Mouse (Mus musculus) midbrain, embryonic 13.5 days (tissue): ENCODE data around the gene Epb41l1. TPM values are rescaled to one million over a fixed set of nuclear protein-coding genes. Genes with fewer than 3 reads are reported as not detected.
"Not testable (repeated sequence)": the region's sequence is repeated elsewhere in the genome, so short reads cannot be mapped to it uniquely, and the experiment has no call there.

Experiments
- ATAC-seq: fragments of 200-750 bp; cut with Nextera tagmentation; 2 replicates; pipeline ENCODE4 v1.8.0; 2017; ENCODE audit warnings: mild to moderate bottlenecking, moderate TSS enrichment, moderate library complexity
- H3K27ac ChIP-seq: fragments of 300-500 bp; sonication (generic); 2 replicates; pipeline ENCODE4 v1.5.1; 2015; ENCODE audit warnings: inconsistent platforms, mild to moderate bottlenecking, moderate library complexity
- H3K27me3 ChIP-seq: fragments of 300-500 bp; sonication (generic); 2 replicates; pipeline ENCODE4 v1.6.1; 2015; ENCODE audit warnings: mild to moderate bottlenecking, inconsistent platforms
- H3K36me3 ChIP-seq: fragments of 300-500 bp; sonication (generic); 2 replicates; pipeline ENCODE4 v1.6.1; 2015; ENCODE audit warnings: mild to moderate bottlenecking, inconsistent platforms
- H3K4me1 ChIP-seq: fragments of 300-500 bp; sonication (generic); replicated peaks from 2 replicates; pipeline ENCODE4 v1.6.1; 2015; ENCODE audit warnings: inconsistent platforms
- H3K4me2 ChIP-seq: fragments of 300-500 bp; sonication (generic); replicated peaks from 2 replicates; pipeline ENCODE4 v1.6.1; 2015; ENCODE audit warnings: moderate library complexity, mild to moderate bottlenecking, inconsistent platforms
- H3K4me3 ChIP-seq: fragments of 300-500 bp; sonication (generic); replicated peaks from 2 replicates; pipeline ENCODE4 v1.5.1; 2015; ENCODE audit warnings: mild to moderate bottlenecking, inconsistent platforms
- H3K9ac ChIP-seq: fragments of 300-500 bp; sonication (generic); replicated peaks from 2 replicates; pipeline ENCODE4 v1.6.1; 2015; ENCODE audit warnings: mild to moderate bottlenecking, inconsistent platforms
- H3K9me3 ChIP-seq: fragments of 300-500 bp; sonication (generic); 2 replicates; pipeline ENCODE4 v1.6.1; 2016; ENCODE audit warnings: mild to moderate bottlenecking, inconsistent platforms
- WGBS: fragments of 180-500 bp; shearing (Covaris S2); methylation state at CpG from one replicate; pipeline ENCODE4 v1.1.7; 2015; 5-methylcytosine and 5-hydroxymethylcytosine counted together
- polyA plus RNA-seq: library from polyadenylated mRNA; unstranded; fragments of >200 nt; fragmentation: Nextera tagmentation; extraction: Ambion mirVana; gene quantifications from 2 replicates; pipeline ENCODE4 v1.2.1, GENCODE M21; 2015

The Epb41l1 gene
- 10.4 and 11.9 TPM in 2 replicates for polyA plus RNA-seq

DNA sequence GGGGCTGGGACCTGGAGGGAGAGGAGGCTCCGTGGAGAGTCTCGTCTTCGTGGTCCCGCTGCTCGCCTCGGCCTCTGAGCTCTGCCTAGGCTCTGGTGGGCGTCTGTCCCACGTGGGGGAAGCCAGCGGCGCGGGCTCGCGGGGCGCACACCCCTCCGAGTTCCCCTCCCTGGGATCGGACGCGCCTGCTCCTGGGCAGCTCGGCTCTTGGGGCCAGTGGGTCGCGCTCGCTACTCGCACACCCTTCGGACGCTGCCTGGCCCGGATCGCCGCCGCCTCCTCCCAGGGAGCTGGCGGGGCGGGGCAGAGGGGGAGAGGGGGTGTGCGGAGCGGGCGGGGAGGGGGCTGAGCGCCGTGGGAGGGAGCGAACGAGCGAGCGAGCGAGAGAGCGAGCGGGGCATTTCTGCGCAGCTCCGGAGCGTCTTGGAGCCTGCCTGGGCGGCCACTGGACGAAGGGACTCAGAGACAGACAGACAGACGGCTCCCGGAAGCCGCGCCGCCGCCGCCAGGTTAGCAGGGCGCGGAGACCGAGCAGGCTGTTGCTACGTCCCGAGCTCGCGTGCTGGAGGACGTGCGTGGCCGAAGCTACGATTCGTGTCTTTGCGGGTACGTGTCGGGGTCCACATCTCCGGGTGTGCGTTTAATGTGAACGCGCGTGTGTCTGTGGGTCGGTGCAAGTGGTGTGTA lies at the start of gene Epb41l1:
Gene Epb41l1 (plus strand): TSS at position 216 of the 687 bp plus-strand sequence.
- 0 out of 2 replicates have a peak, but pooled peaks cover 3% of the 10 kb centered on the region for H3K36me3 ChIP-seq
- H3K27ac ChIP-seq: peak within 1 kb of the TSS; percentile 92
- H3K9ac ChIP-seq: peak within 1 kb of the TSS; percentile 88
- peaks cover 39% of the 10 kb centered on the region for H3K4me1 ChIP-seq
- H3K9me3 ChIP-seq: no peaks in the 10 kb centered on the region
- peaks cover 39% of the 10 kb centered on the region for H3K27me3 ChIP-seq
- H3K4me2 ChIP-seq: peak within 1 kb of the TSS; percentile 82
- WGBS: under 1% methylated on average over 70 of the region's 76 CpGs
- peak; percentile 68 for ATAC-seq
- peak within 1 kb of the TSS; percentile 77 for H3K4me3 ChIP-seq

DNA sequence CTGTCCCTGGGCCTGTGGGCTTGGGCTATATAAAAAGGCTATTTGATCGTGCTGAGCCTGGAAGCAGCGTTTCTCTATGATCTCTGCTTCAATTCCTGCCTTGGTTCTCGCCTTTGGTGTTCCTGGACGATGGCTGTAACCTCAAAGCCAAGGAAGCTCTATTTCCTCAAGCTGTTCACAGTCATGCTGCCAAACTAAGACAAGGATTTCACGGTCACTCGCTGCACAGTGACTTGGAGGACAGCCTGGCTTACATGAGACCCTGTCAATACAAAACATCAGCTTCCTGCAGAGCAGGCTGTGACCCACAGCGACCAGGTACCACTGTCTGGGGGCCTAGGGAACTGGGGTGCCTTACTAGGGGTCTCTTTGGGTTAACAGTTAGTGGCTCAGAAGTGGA lies 43.8 kb upstream of the Epb41l1 start:
- Histone ChIP-seq H3K27me3 (no peaks in the 10 kb centered on the region), H3K4me1 (no peaks in the 10 kb centered on the region), H3K4me3 (no peak overlapping the region), H3K4me2 (no peak overlapping the region), H3K9ac (no peak overlapping the region), H3K9me3 (no peaks in the 10 kb centered on the region), H3K27ac (no peak overlapping the region), H3K36me3 (no peaks in the 10 kb centered on the region)
- WGBS: 79% methylated on average over 7 of the region's 7 CpGs
- ATAC-seq: no peak

DNA sequence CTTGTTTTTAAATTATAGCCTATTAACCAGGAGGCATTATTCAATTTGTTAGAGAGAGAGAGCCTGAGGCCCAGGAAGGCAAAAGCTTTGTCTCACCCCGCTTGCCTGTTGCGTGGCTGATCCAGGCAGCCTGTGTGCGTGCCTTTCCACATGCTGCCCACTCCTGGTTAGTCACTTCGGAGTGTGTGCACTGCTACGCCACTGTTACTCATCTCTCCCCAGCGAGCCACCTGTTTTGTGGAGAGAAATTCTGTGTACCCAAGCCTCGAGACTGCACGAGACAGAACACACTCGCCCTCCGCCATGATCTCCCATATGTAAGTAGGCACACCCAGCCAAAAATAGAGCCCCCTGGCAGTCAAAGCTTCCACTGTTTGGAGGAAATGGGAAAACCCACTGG lies 40.8 kb upstream of the Epb41l1 start:
- Histone ChIP-seq H3K4me1 (no peaks in the 10 kb centered on the region), H3K9ac (no peak overlapping the region), H3K27me3 (no peaks in the 10 kb centered on the region), H3K9me3 (peaks cover 5% of the 10 kb centered on the region; the same call in 1 of the 2 replicates), H3K27ac (no peak overlapping the region), H3K4me2 (no peak overlapping the region), H3K36me3 (peaks cover 4% of the 10 kb centered on the region; the same call in 1 of the 2 replicates), H3K4me3 (no peak overlapping the region)
- 90% methylated on average over 10 of the region's 10 CpGs for WGBS
- ATAC-seq: no peak

- Histone ChIP-seq H3K4me1 (no peaks in the 10 kb centered on the region), H3K4me3 (no peak overlapping the region), H3K27ac (no peak overlapping the region), H3K9me3 (peaks cover 5% of the 10 kb centered on the region; the same call in 1 of the 2 replicates), H3K36me3 (peaks cover 4% of the 10 kb centered on the region; the same call in 1 of the 2 replicates), H3K9ac (no peak overlapping the region), H3K27me3 (no peaks in the 10 kb centered on the region), H3K4me2 (no peak overlapping the region)
- WGBS: 54% methylated on average over 4 of the region's 4 CpGs
- ATAC-seq: no peak
These were observed 39.4 kb upstream of the Epb41l1 start for GRCm38 (mm10) chr2:156381350-156381749.

DNA sequence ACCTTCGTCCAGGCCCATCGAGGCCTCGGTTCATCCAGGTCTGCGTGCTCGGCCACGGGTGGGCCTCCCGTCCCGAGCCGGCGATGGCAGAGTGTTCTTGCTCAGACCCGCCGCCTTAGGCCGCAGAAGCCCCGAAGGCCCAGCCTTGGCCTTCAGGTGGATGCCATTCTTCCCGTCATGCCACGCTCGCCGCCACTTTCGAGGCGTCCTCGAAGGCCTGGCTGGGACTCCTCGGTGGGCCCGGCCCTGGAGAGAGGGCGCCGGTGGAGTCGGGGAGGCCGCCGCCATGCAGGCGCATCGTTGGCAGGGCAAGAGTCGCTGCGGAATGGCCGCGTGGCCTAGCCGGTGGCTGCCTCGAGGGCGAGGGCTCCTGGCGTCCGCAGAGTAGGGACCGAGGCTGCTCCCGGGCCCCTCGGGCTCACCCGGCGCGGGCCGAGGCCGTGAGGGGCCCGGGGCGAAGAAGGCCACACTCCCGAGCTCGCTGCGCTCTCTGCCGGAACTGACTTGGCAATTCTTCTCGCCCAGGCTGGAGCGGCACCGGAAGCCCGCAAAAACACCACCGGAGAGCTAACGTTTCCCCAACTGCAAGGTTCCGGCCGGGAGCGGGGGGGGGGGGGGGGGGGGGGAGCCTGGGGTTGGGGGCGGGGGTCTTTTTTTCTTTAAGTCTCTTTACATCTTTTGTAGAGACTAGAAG lies 28.1 kb upstream of the Epb41l1 start:
- peak overlapping the region; percentile 53; the same call in 1 of the 2 replicates for H3K27ac ChIP-seq
- WGBS: 0% methylated on average over 22 of the region's 63 CpGs
- not testable (repeated sequence) for H3K9me3 ChIP-seq, H3K9ac ChIP-seq, H3K27me3 ChIP-seq, H3K4me1 ChIP-seq, H3K36me3 ChIP-seq
- peak; percentile 93 for ATAC-seq
- peak overlapping the region; percentile 39 for H3K4me3 ChIP-seq
- H3K4me2 ChIP-seq: peak overlapping the region; percentile 41

- Histone ChIP-seq H3K4me3 (peak overlapping the region; percentile 39), H3K4me1 (peaks cover 8% of the 10 kb centered on the region), H3K27ac (peak overlapping the region; percentile 51; the same call in 1 of the 2 replicates), H3K9me3 (no peaks in the 10 kb centered on the region), H3K4me2 (peak overlapping the region; percentile 41), H3K9ac (no peak overlapping the region), H3K27me3 (no peaks in the 10 kb centered on the region), H3K36me3 (no peaks in the 10 kb centered on the region)
- peak; percentile 62 for ATAC-seq
- WGBS: 62% methylated on average over 5 of the region's 5 CpGs
These were observed 27.4 kb upstream of the Epb41l1 start for GRCm38 (mm10) chr2:156393155-156393828.

GRCm38 (mm10) chr2:156394282-156394681 lies 26.4 kb upstream of the Epb41l1 start:
- no peak overlapping the region for H3K4me3 ChIP-seq
- 94% methylated on average over 4 of the region's 4 CpGs for WGBS

GRCm38 (mm10) chr2:156396096-156396495 lies 24.6 kb upstream of the Epb41l1 start:
- no peak overlapping the region for H3K4me3 ChIP-seq
- WGBS: 68% methylated on average over 2 of the region's 2 CpGs

More at GRCm38 (mm10) chr2:156394282-156394681, 26.4 kb upstream of the Epb41l1 start:
- Histone ChIP-seq H3K27me3 (no peaks in the 10 kb centered on the region), H3K4me2 (no peak overlapping the region), H3K9ac (no peak overlapping the region), H3K36me3 (no peaks in the 10 kb centered on the region), H3K9me3 (no peaks in the 10 kb centered on the region), H3K27ac (no peak overlapping the region), H3K4me1 (peaks cover 8% of the 10 kb centered on the region)
- no peak for ATAC-seq

GRCm38 (mm10) chr2:156397988-156398387 lies 22.7 kb upstream of the Epb41l1 start:
- no peaks in the 10 kb centered on the region for H3K27me3 ChIP-seq
- 91% methylated on average over 7 of the region's 7 CpGs for whole genome bisulfite sequencing
- no peak overlapping the region for H3K27ac ChIP-seq
- H3K9ac ChIP-seq: no peak overlapping the region
- ATAC-seq: no peak
- H3K9me3 ChIP-seq: no peaks in the 10 kb centered on the region
- H3K4me2 ChIP-seq: no peak overlapping the region
- H3K36me3 ChIP-seq: no peaks in the 10 kb centered on the region
- peaks cover 22% of the 10 kb centered on the region for H3K4me1 ChIP-seq
- no peak overlapping the region for H3K4me3 ChIP-seq

More at GRCm38 (mm10) chr2:156396096-156396495, 24.6 kb upstream of the Epb41l1 start:
- Histone ChIP-seq H3K36me3 (no peaks in the 10 kb centered on the region), H3K27me3 (no peaks in the 10 kb centered on the region), H3K9me3 (no peaks in the 10 kb centered on the region), H3K9ac (no peak overlapping the region), H3K27ac (no peak overlapping the region), H3K4me2 (no peak overlapping the region), H3K4me1 (peaks cover 16% of the 10 kb centered on the region)
- ATAC-seq: no peak

- no peak overlapping the region for H3K9ac ChIP-seq
- no peaks in the 10 kb centered on the region for H3K9me3 ChIP-seq
- no peak overlapping the region for H3K27ac ChIP-seq
- H3K4me3 ChIP-seq: no peak overlapping the region
- H3K36me3 ChIP-seq: no peaks in the 10 kb centered on the region
- ATAC-seq: no peak
- no peaks in the 10 kb centered on the region for H3K27me3 ChIP-seq
- peaks cover 14% of the 10 kb centered on the region for H3K4me1 ChIP-seq
- no peak overlapping the region for H3K4me2 ChIP-seq
- WGBS: 87% methylated on average over 1 of the region's 1 CpGs
These were observed 21.2 kb upstream of the Epb41l1 start for GRCm38 (mm10) chr2:156399485-156399884.

- peak overlapping the region; percentile 43 for H3K4me2 ChIP-seq
- H3K27ac ChIP-seq: peak overlapping the region; percentile 68; the same call in 1 of the 2 replicates
- no peaks in the 10 kb centered on the region for H3K9me3 ChIP-seq
- 2% methylated on average over 9 of the region's 9 CpGs for WGBS
- H3K36me3 ChIP-seq: no peaks in the 10 kb centered on the region
- ATAC-seq: peak; percentile 97
- peaks cover 14% of the 10 kb centered on the region for H3K4me1 ChIP-seq
- H3K27me3 ChIP-seq: no peaks in the 10 kb centered on the region
- H3K9ac ChIP-seq: peak overlapping the region; percentile 24; the same call in 1 of the 2 replicates
- H3K4me3 ChIP-seq: peak overlapping the region; percentile 13
These were observed 19.4 kb upstream of the Epb41l1 start for GRCm38 (mm10) chr2:156401331-156401730.

GRCm38 (mm10) chr2:156402036-156402435 lies 18.7 kb upstream of the Epb41l1 start:
- Histone ChIP-seq H3K4me3 (no peak overlapping the region), H3K9me3 (no peaks in the 10 kb centered on the region), H3K27ac (no peak overlapping the region), H3K9ac (no peak overlapping the region), H3K4me2 (no peak overlapping the region), H3K4me1 (peaks cover 20% of the 10 kb centered on the region), H3K27me3 (no peaks in the 10 kb centered on the region), H3K36me3 (no peaks in the 10 kb centered on the region)
- WGBS: 98% methylated on average over 3 of the region's 3 CpGs
- 0 out of 2 replicates have a peak, but pooled peaks have one; percentile 4 for ATAC-seq
